Mouse (Mus musculus) limb, embryonic 13.5 days (tissue): ENCODE measurements around the gene Mucl3. TPM values are rescaled to one million over a fixed set of nuclear protein-coding genes. Genes with fewer than 3 reads are reported as not detected.
A peak's percentile ranks its signal among the peaks of the same experiment; 100 is the strongest.

Source experiments
- ATAC-seq: fragments of 200-750 bp; cut with Nextera tagmentation; 2 replicates; pipeline ENCODE4 v1.8.0; 2017; ENCODE audit warnings: low read depth, moderate number of reproducible peaks, moderate TSS enrichment; ENCODE audit not compliant: low FRiP score
- H3K27ac ChIP-seq: fragments of 300-500 bp; sonication (generic); 2 replicates; pipeline ENCODE4 v1.5.1; 2015; ENCODE audit warnings: inconsistent platforms, mild to moderate bottlenecking, moderate library complexity
- H3K27me3 ChIP-seq: fragments of 300-500 bp; sonication (generic); 2 replicates; pipeline ENCODE4 v1.6.1; 2015; ENCODE audit warnings: mild to moderate bottlenecking, inconsistent platforms
- H3K36me3 ChIP-seq: fragments of 300-500 bp; sonication (generic); 2 replicates; pipeline ENCODE4 v1.6.1; 2015; ENCODE audit warnings: inconsistent platforms, mild to moderate bottlenecking, moderate library complexity
- H3K4me1 ChIP-seq: fragments of 300-500 bp; sonication (generic); 2 replicates; pipeline ENCODE4 v1.6.1; 2015; ENCODE audit warnings: inconsistent platforms
- H3K4me2 ChIP-seq: fragments of 300-500 bp; sonication (generic); replicated peaks from 2 replicates; pipeline ENCODE4 v1.6.1; 2015; ENCODE audit warnings: inconsistent platforms, mild to moderate bottlenecking, moderate library complexity
- H3K4me3 ChIP-seq: fragments of 300-500 bp; sonication (generic); 2 replicates; pipeline ENCODE4 v1.5.1; 2015; ENCODE audit warnings: moderate library complexity, mild to moderate bottlenecking, inconsistent platforms
- H3K9ac ChIP-seq: fragments of 300-500 bp; sonication (generic); 2 replicates; pipeline ENCODE4 v1.6.1; 2015; ENCODE audit warnings: mild to moderate bottlenecking, inconsistent platforms
- H3K9me3 ChIP-seq: fragments of 300-500 bp; sonication (generic); 2 replicates; pipeline ENCODE4 v1.6.1; 2016; ENCODE audit warnings: inconsistent platforms
- WGBS: fragments of 180-500 bp; shearing (Covaris S2); methylation state at CpG from one replicate; pipeline ENCODE4 v1.1.7; 2015; 5-methylcytosine and 5-hydroxymethylcytosine counted together
- polyA plus RNA-seq: library from polyadenylated mRNA; unstranded; fragments of >200 nt; fragmentation: Nextera tagmentation; extraction: Ambion mirVana; gene quantifications from 2 replicates; pipeline ENCODE4 v1.2.1, GENCODE M21; 2015

Gene Mucl3
- polyA plus RNA-seq, 1 experiment from 2014 or later = 0.24 TPM

GRCm38 (mm10) chr17:35669731-35670130 lies 26.2 kb upstream of the Mucl3 start:
- Histone ChIP-seq H3K9me3 (no peaks in the 10 kb centered on the region), H3K27ac (no peak overlapping the region), H3K4me3 (no peak overlapping the region), H3K4me1 (peaks cover 22% of the 10 kb centered on the region), H3K4me2 (no peak overlapping the region), H3K27me3 (no peaks in the 10 kb centered on the region), H3K9ac (no peak overlapping the region), H3K36me3 (peaks cover 33% of the 10 kb centered on the region)
- 91% methylated on average over 9 of the region's 9 CpGs for WGBS
- ATAC-seq = no peak

GRCm38 (mm10) chr17:35667334-35668065 lies 24.0 kb upstream of the Mucl3 start, which contains the start of gene Vars2:
TSS of gene Vars2 (minus strand) at chr17:35667592.
- peak; percentile 91 for ATAC-seq
- H3K36me3 ChIP-seq = peaks cover 51% of the 10 kb centered on the region
- peak within 1 kb of the TSS; percentile 96 for H3K4me2 ChIP-seq
- peaks cover 15% of the 10 kb centered on the region for H3K4me1 ChIP-seq
- no peaks in the 10 kb centered on the region for H3K9me3 ChIP-seq
- H3K4me3 ChIP-seq = peak within 1 kb of the TSS; percentile 73
- no peaks in the 10 kb centered on the region for H3K27me3 ChIP-seq
- peak within 1 kb of the TSS; percentile 83 for H3K27ac ChIP-seq
- under 1% methylated on average over 61 of the region's 61 CpGs for WGBS
- peak within 1 kb of the TSS; percentile 88 for H3K9ac ChIP-seq

GRCm38 (mm10) chr17:35666851-35667256 lies 23.4 kb upstream of the Mucl3 start:
- peaks cover 53% of the 10 kb centered on the region for H3K36me3 ChIP-seq

GRCm38 (mm10) chr17:35665957-35666515 lies 22.5 kb upstream of the Mucl3 start:
- no peak for ATAC-seq
- 77% methylated on average over 17 of the region's 17 CpGs for WGBS
- Histone ChIP-seq H3K4me2 (peak overlapping the region; percentile 96), H3K9ac (peak overlapping the region; percentile 88; the same call in 1 of the 2 replicates), H3K9me3 (no peaks in the 10 kb centered on the region), H3K36me3 (peaks cover 54% of the 10 kb centered on the region), H3K4me1 (peaks cover 14% of the 10 kb centered on the region), H3K4me3 (no peak overlapping the region), H3K27ac (no peak overlapping the region), H3K27me3 (no peaks in the 10 kb centered on the region)

More at GRCm38 (mm10) chr17:35666851-35667256, 23.4 kb upstream of the Mucl3 start:
- peak; percentile 49 for ATAC-seq
- Histone ChIP-seq H3K4me2 (peak overlapping the region; percentile 96), H3K9ac (peak overlapping the region; percentile 88), H3K27ac (peak overlapping the region; percentile 83), H3K9me3 (no peaks in the 10 kb centered on the region), H3K27me3 (no peaks in the 10 kb centered on the region), H3K4me3 (peak overlapping the region; percentile 73), H3K4me1 (peaks cover 14% of the 10 kb centered on the region)
- 2% methylated on average over 13 of the region's 13 CpGs for WGBS

GRCm38 (mm10) chr17:35653086-35653485 lies 9.6 kb upstream of the Mucl3 start:
- H3K9me3 ChIP-seq = no peaks in the 10 kb centered on the region
- H3K4me1 ChIP-seq = no peaks in the 10 kb centered on the region
- no peak for ATAC-seq
- no peak overlapping the region for H3K4me2 ChIP-seq
- peaks cover 37% of the 10 kb centered on the region for H3K36me3 ChIP-seq
- H3K4me3 ChIP-seq = no peak overlapping the region
- 76% methylated on average over 2 of the region's 2 CpGs for WGBS
- no peaks in the 10 kb centered on the region for H3K27me3 ChIP-seq
- no peak overlapping the region for H3K9ac ChIP-seq
- H3K27ac ChIP-seq = no peak overlapping the region

- H3K27me3 ChIP-seq = no peaks in the 10 kb centered on the region
- WGBS = 65% methylated on average over 2 of the region's 2 CpGs
- H3K4me2 ChIP-seq = no peak overlapping the region
- H3K9ac ChIP-seq = no peak overlapping the region; the same call in 1 of the 2 replicates
- no peaks in the 10 kb centered on the region for H3K9me3 ChIP-seq
- ATAC-seq = no peak
- H3K36me3 ChIP-seq = peaks cover under 1% of the 10 kb centered on the region; the same call in 1 of the 2 replicates
- H3K4me1 ChIP-seq = no peaks in the 10 kb centered on the region
- H3K27ac ChIP-seq = no peak overlapping the region
- no peak overlapping the region for H3K4me3 ChIP-seq
Measured at GRCm38 (mm10) chr17:35649429-35649828, 5.9 kb upstream of the Mucl3 start.

GRCm38 (mm10) chr17:35639352-35639751 lies 4.1 kb downstream of the Mucl3 start:
- Histone ChIP-seq H3K27me3 (peaks cover 17% of the 10 kb centered on the region), H3K4me1 (peaks cover 10% of the 10 kb centered on the region; the same call in 1 of the 2 replicates), H3K4me2 (peak overlapping the region; percentile 50), H3K9me3 (no peaks in the 10 kb centered on the region), H3K27ac (no peak overlapping the region), H3K4me3 (no peak overlapping the region), H3K9ac (no peak overlapping the region), H3K36me3 (no peaks in the 10 kb centered on the region)
- ATAC-seq = no peak
- 77% methylated on average over 6 of the region's 6 CpGs for WGBS

- 23% methylated on average over 14 of the region's 14 CpGs for WGBS
- Histone ChIP-seq H3K4me3 (no peak overlapping the region), H3K9ac (no peak overlapping the region), H3K27me3 (peaks cover 12% of the 10 kb centered on the region), H3K36me3 (no peaks in the 10 kb centered on the region), H3K4me2 (peak overlapping the region; percentile 50), H3K4me1 (peaks cover 10% of the 10 kb centered on the region; the same call in 1 of the 2 replicates), H3K9me3 (no peaks in the 10 kb centered on the region), H3K27ac (peak overlapping the region; percentile 33; the same call in 1 of the 2 replicates)
- peak; percentile 90 for ATAC-seq
Measured at GRCm38 (mm10) chr17:35638475-35639190, 4.9 kb downstream of the Mucl3 start.

GRCm38 (mm10) chr17:35636363-35636762 lies 7.1 kb downstream of the Mucl3 start:
- peaks cover 10% of the 10 kb centered on the region; the same call in 1 of the 2 replicates for H3K4me1 ChIP-seq
- H3K4me2 ChIP-seq = peak overlapping the region; percentile 69
- H3K4me3 ChIP-seq = peak overlapping the region; percentile 44; the same call in 1 of the 2 replicates
- 45% methylated on average over 5 of the region's 5 CpGs for WGBS
- ATAC-seq = no peak
- no peaks in the 10 kb centered on the region for H3K9me3 ChIP-seq
- H3K36me3 ChIP-seq = no peaks in the 10 kb centered on the region
- no peak overlapping the region for H3K9ac ChIP-seq
- peaks cover 7% of the 10 kb centered on the region; the same call in 1 of the 2 replicates for H3K27me3 ChIP-seq
- H3K27ac ChIP-seq = no peak overlapping the region

GRCm38 (mm10) chr17:35635699-35636111 lies 7.8 kb downstream of the Mucl3 start:
- Histone ChIP-seq H3K9me3 (no peaks in the 10 kb centered on the region), H3K36me3 (no peaks in the 10 kb centered on the region), H3K27ac (no peak overlapping the region), H3K4me1 (peaks cover 10% of the 10 kb centered on the region; the same call in 1 of the 2 replicates), H3K27me3 (peaks cover 7% of the 10 kb centered on the region; the same call in 1 of the 2 replicates), H3K4me3 (peak overlapping the region; percentile 44), H3K4me2 (peak overlapping the region; percentile 69), H3K9ac (0 out of 2 replicates have a peak overlapping the region, but pooled peaks have one; percentile 50)
- 1% methylated on average over 15 of the region's 15 CpGs for WGBS
- peak; percentile 34; the same call in 1 of the 2 replicates for ATAC-seq

- H3K9me3 ChIP-seq = no peaks in the 10 kb centered on the region
- H3K4me2 ChIP-seq = no peak overlapping the region
- no peak overlapping the region for H3K9ac ChIP-seq
- H3K4me3 ChIP-seq = no peak overlapping the region
- no peaks in the 10 kb centered on the region for H3K36me3 ChIP-seq
- 96% methylated on average over 2 of the region's 3 CpGs for WGBS
- peaks cover 7% of the 10 kb centered on the region; the same call in 1 of the 2 replicates for H3K27me3 ChIP-seq
- H3K4me1 ChIP-seq = peaks cover 10% of the 10 kb centered on the region; the same call in 1 of the 2 replicates
- no peak for ATAC-seq
- no peak overlapping the region for H3K27ac ChIP-seq
Measured at GRCm38 (mm10) chr17:35635202-35635601, 8.3 kb downstream of the Mucl3 start.
